Mouse (Mus musculus) MN1 (cell line): ENCODE measurements around the gene Meis2.

Experiments
- DNase-seq: peaks from one replicate; pipeline ENCODE4 v3.0.0-alpha.2; 2016; ENCODE audit warnings: low spot score

Meis2 gene

DNA sequence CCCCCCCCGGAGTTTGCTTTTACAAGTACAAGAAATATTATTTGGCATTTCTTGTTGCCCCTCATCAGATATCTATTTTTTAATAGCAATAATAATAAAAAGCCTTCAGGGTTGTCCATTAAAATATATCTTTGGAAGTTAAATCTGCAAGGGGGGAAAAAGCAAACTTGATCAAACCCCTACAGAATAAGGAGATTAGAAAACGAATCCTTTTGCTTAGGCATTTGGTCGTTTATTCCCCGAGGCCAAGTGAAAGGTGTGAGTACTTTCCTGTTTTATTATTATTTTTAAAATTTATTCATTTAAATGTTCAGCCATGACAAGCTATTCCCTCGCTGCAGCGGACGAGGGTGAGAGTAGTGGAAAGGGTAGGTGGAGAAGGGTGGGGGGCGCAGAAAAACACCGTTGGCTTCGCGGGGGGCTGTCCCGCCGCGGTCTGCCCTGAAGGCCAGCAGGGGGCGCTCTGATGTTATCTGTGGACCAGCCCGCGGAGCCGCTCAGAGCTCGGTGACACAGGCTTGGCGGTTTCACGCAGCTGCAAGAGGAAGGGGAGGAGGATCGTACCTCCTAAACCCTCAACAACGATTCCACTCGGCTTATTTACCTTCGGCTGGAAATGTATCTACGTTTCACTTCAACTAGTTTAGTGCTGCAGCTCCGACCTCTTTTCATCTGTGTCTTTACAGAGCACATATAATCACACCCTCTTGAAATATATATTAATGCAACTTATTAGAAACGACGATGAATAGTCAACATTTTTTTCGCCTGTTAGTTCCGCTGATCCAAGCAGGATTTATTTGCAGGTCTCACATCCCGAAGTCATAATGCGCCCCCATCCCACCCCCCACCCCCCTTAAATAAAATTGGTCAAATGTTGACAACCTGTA, 209.9 kb downstream of the Meis2 start:
- peak; percentile 87 for DNase-seq

DNA sequence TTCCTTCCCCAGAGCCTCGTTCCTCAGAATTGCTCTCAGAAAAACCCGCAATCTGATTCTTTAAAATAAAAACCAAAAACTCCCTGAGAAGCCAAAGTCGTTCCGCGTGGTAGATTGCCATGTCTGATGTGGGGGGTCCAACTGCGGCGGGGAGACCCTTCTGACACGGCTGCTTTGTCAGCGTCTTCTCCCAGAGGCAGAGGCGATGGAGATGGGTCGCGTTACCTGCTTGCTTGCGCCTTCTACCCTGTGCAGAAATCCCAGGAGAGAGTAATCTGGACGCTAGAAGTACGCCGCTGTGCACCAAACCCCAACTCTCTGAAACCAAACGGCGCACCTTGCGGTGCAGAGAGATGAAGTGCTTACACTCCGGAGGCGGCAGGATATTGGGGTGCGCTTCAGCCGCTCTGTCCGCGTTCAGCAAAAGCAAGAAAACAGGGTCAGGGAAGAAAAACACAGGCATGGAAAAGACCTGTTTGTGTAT, 210.8 kb downstream of the Meis2 start:
- DNase-seq = no peak

DNA sequence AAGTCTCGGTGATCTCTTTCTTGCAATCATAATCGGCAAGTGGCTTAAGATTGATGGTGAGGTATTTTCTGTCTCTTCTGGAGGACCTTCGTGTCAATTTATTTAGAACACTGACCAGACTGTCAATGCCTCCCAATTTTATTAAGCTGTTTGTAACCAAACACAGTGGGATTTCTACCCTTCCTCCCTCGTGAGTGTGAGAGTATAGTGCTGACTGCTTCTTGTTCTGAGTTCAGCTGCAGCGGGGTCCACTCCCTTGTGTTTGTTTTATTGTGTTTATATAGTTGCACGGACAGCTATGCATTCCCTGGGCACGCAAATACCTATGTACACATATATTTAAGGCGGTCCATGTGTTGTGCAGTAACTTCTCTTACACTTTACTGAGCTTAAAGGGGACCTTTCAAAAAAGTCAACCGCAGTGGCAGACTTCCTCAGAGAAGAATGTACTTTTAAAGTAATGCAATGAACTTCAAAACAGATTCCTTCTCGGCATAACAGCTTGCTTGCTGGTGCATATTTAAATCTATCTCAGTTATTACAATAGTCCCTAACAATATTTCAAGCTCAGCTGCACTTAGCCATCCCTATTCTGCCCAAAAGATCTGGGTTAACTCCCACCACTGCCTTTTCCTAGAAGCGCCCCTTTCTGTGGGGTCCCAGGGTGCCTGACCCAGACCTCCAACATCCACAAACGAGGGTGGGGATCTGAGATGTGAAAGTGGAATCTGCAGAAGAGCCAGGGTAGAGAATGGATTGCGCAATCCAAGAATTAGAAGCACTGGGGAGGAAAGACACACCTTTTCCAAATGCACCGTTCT, 211.4 kb downstream of the Meis2 start:
- no peak for DNase-seq

DNA sequence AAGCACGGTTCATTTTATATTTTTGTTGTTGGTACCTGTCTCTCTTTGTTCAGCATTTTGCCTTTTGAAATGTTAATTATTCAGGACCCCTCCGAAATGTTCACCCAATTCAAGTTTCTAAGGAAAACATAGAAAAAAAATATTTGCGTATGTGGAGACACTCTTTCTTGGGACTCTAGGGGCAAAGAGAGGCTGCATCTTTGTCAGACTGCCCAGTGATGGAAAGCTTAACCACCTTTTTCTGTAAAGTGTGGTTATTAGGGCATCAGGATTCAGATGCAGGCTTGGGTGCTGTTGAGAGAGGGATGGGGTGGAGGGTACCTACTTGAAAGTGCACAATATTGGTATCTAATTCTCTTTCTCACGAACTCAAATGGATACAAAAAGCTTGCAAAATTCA, 212.4 kb downstream of the Meis2 start:
- no peak for DNase-seq

DNA sequence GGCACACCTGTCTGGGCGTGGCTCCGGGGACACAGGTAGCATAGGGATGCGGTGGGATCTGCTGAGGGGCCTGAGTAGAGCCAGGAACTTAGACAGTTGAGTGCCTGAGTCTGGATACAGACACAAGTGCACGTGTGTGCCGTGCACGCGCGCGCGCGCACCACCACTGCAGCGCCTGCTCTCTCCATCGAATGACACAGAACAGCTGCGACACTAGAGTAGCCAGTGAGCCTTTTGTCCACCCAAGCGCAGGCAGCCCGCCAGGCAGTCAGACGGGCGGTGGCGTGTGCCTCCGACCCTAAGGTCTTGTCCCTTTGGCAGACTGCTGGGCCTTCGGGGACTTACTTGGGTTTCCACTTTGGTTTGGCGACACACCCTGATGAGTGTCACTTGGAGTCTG, 213.0 kb downstream of the Meis2 start:
- DNase-seq = peak; percentile 35

DNA sequence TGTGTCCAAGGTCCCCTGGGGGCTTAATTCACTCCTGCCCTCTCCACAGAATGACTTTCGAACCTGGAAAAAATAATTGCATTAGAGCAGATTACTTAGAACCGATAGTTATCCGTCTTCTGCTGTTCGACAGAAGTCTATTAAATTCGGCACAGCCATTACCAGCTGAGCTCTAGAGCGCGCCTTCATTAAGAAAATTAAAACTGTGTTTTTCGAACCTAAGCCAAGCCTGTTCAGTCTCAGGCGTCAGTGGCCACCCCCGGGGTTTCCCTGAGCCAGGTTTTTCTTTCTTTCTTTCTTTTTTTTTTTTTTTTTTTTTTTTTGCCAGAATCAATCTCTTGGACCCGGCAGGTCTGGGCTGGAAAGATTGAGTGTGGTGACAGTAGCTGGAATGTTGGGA, 213.5 kb downstream of the Meis2 start:
- DNase-seq = peak; percentile 45

DNA sequence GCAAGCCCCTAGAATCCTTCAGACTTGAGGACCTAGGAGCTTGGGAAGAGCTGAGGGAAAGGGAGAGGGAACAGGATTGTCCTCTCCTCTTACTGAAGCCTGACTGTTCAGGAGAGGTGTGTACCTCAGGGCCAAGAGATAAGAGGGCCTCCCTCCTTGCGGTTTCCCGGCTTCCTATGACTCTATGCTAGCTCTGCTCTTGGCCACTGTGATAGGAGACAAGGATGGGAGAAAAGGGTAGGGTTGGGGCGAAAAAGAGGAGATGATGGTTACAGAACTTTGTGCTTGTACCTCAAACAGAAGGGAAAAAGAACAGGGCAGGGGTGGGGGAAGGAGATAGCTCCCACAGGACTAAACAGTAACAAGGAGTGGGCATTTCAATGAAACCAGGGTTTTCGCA, 214.7 kb downstream of the Meis2 start:
- no peak for DNase-seq

DNA sequence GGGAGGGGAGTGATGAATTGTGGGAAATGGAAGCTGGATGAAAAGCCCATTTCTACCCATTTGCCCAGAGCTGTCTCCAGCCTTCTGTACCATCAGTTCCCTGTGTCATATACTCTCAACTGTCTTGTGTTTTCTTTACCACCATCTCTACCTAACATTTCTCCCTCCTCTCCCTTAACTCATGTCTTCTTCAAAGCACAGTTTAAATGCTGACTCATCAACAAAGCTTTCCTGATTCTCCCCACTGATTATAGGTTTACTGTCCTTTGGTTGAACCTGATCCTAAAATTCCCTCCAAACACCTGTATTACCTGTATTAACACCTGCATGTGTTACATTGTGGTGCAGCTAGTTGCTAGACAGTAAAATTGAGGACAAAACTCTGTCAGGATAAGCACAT, 222.8 kb downstream of the Meis2 start:
- DNase-seq = no peak

DNA sequence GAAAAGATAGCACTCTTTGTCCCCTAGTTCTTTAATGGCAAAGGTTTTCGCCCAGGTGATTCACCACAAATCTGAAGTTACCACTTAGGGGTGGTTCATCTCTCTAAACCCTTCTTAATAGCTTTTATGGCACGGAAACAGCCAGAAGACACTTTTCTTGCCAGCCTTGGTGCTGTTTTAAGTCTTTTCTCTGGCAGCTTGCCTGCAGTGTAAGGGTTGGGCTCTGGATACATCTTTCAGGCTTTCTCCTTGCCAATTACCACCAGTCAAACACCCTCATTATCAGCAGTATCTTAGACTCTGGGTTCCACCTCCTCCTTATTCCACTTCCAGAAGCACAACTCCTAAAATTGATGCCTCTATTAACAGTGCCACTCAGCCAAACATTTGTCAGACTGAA, 229.6 kb downstream of the Meis2 start:
- peak; percentile 80 for DNase-seq

DNA sequence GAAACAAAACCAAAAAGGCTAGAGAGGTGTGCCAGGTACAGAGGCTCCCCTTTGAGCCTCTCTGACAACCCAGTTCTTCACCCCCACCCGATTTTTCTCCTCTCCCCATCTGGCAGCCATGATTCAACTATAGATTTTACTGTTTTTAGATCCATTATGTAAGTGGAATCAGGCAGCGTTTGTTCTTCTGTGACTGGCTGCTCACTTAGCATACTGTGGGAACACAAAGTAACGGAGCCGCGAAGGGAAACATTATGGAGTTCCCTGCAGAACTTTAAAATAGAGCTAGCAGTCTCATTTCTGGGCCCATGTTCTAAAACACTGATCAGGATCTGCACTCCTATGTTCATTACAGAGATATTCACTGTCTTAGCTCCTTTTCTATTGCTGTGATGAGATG, 243.3 kb downstream of the Meis2 start:
- DNase-seq = no peak

DNA sequence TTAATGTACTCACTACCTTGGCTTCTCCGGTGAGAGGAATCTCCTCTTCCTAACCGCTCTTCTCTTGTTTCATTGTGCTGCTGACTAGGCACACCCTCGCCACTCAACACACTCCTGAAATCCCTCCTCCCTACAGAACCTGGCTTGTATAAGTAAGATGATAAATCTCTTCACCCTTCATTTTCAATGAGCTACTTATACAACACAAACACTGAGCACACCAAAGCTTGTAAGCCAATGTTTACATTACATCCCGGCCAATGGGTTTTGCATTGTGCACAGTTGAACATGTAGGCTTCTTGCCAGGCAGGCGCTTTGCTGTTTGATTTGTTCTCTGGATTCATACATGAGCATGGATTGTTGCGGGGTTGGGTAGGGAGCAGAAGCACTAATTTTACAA, 247.7 kb downstream of the Meis2 start:
- no peak for DNase-seq

DNA sequence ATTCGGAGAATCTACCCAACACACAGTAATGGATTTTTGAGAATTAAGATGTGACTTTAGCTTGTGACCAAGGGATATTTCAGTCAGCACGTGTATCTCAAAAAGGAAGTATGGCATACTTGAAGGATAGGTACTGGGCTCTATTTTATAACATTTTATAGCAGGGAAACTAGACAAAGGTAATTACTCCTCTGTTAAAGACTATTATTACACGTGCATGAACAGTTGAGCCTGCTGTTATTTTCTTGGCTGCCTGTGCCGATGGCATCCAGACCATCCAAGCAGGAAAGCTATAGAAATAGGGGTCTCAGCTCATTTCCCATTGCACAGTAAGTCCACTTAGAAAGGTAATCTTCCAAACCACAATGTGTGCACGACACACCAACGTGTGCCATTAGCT, 251.9 kb downstream of the Meis2 start:
- no peak for DNase-seq

DNA sequence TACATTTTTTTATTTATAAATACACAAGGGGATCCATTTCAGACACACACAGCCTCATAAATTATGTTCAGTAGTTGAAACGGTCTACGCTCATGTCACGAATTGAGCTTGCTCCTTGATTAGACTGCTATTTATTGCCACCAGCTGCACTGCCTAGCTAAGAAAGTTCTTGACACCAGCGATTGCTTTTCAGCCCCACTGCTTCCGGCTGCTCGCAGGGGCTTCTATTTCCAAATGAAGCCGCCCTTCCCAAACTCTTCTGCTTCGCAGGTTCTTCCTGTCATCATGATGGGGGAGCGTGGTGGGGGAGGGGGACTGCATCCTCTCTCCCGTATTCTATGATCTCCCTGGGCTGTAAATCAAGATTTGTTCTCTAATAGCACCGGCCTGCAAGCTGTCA, 252.3 kb downstream of the Meis2 start:
- no peak for DNase-seq
